Mouse (Mus musculus) stomach, postnatal 0 days (tissue): Measurements from ENCODE around the gene Rgmb.

Experiments
- CTCF ChIP-seq: IDR thresholded peaks from 2 replicates; pipeline ENCODE4 v1.5.1; 2016; ENCODE audit warnings: antibody characterized with exemption, low read depth, mild to moderate bottlenecking, moderate library complexity
- EP300 ChIP-seq: optimal IDR thresholded peaks from 2 replicates; pipeline ENCODE3; 2016; ENCODE audit warnings: antibody characterized with exemption

DNA sequence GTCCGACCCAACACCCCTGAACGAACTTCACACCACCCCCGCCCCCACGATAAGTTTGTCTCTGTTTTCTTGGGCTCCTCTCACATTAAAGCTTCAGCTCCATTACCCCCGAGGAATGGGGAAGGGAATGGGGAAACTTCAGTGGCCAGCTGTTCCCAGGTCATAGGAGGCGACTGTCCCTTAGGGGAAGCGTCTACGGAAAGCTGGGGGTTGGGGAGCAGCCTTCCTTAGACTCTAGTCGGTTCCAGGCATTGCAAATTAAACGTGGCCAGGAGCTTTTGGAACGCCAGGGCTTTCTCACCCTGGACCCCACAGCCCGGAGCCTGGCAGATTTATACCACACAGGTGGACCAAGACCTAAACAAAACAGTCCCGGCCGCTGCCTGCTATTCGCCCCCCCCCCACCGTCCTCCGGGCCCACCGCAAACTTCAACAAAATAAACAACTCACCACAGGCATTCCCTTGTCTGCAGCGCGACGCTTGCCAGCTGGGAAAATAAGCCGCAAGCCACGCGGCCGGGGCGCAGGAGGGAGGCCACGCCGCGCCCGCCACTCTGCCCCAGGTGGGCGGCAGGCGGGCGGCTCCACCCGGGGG lies 571 bp downstream of the Rgmb start:
- TF ChIP-seq CTCF (peak; percentile 6; the same call in 1 of the 2 replicates), EP300 (no peak)
